Mouse (Mus musculus) hindbrain, postnatal 0 days (tissue): ENCODE results near the gene Ndst2. TPM values are rescaled to one million over a fixed set of nuclear protein-coding genes. Genes with fewer than 3 reads are reported as not detected.

Source experiments
- ATAC-seq: fragments of 200-750 bp; cut with Nextera tagmentation; 2 replicates; pipeline ENCODE4 v1.8.0; 2017; ENCODE audit warnings: mild to moderate bottlenecking, moderate TSS enrichment, moderate library complexity
- DNase-seq: peaks from one replicate; pipeline ENCODE4 v3.0.0-alpha.2; 2015; ENCODE audit warnings: low spot score
- H3K27ac ChIP-seq: fragments of 300-500 bp; sonication (generic); 2 replicates; pipeline ENCODE4 v1.5.1; 2014; ENCODE audit warnings: mild to moderate bottlenecking
- H3K27me3 ChIP-seq: fragments of 300-500 bp; sonication (generic); 2 replicates; pipeline ENCODE4 v1.6.1; 2014; ENCODE audit warnings: low read length, mixed read lengths; ENCODE audit not compliant: insufficient read depth
- H3K36me3 ChIP-seq: fragments of 300-500 bp; sonication (generic); 2 replicates; pipeline ENCODE4 v1.6.1; 2014; ENCODE audit warnings: low read length, mixed read lengths; ENCODE audit not compliant: insufficient read depth
- H3K4me1 ChIP-seq: fragments of 300-500 bp; sonication (generic); 2 replicates; pipeline ENCODE4 v1.6.1; 2014; ENCODE audit warnings: antibody characterized with exemption, low read length, mixed read lengths; ENCODE audit not compliant: insufficient read depth
- H3K4me2 ChIP-seq: fragments of 300-500 bp; sonication (generic); 2 replicates; pipeline ENCODE4 v1.6.1; 2014; ENCODE audit warnings: low read depth, mild to moderate bottlenecking, low read length, moderate library complexity, mixed read lengths
- H3K4me3 ChIP-seq: fragments of 300-500 bp; sonication (generic); 2 replicates; pipeline ENCODE4 v1.5.1; 2014; ENCODE audit warnings: low read length
- H3K9ac ChIP-seq: fragments of 300-500 bp; sonication (generic); replicated peaks from 2 replicates; pipeline ENCODE4 v1.6.1; 2014; ENCODE audit warnings: mild to moderate bottlenecking, low read length, moderate library complexity, mixed read lengths
- H3K9me3 ChIP-seq: fragments of 300-500 bp; sonication (generic); 2 replicates; pipeline ENCODE4 v1.6.1; 2016; ENCODE audit warnings: low read length, mixed read lengths
- CTCF ChIP-seq: IDR thresholded peaks from 2 replicates; pipeline ENCODE4 v1.5.1; 2016; ENCODE audit warnings: antibody characterized with exemption, control low read depth, low read depth
- WGBS: fragments of 180-500 bp; shearing (Covaris S2); extraction: QIAGEN DNeasy Blood & Tissue Kit; methylation state at CpG from one replicate; pipeline ENCODE4 v1.1.7; 2014; 5-methylcytosine and 5-hydroxymethylcytosine counted together
- polyA plus RNA-seq: library from polyadenylated mRNA; unstranded; fragments of >200 nt; fragmentation: Nextera tagmentation; extraction: Ambion mirVana; gene quantifications from 2 replicates; pipeline ENCODE4 v1.2.1, GENCODE M21; 2015
- total RNA-seq: library from RNA; depleted of rRNA; stranded (reverse); fragments of >200 nt; gene quantifications from 2 replicates; pipeline ENCODE4 v1.2.3, GENCODE M21; 2014; rRNA removed

The Ndst2 gene
- total RNA-seq (19.8 and 23.2 TPM in 2 replicates), polyA plus RNA-seq (12.4 and 16.7 TPM in 2 replicates)

DNA sequence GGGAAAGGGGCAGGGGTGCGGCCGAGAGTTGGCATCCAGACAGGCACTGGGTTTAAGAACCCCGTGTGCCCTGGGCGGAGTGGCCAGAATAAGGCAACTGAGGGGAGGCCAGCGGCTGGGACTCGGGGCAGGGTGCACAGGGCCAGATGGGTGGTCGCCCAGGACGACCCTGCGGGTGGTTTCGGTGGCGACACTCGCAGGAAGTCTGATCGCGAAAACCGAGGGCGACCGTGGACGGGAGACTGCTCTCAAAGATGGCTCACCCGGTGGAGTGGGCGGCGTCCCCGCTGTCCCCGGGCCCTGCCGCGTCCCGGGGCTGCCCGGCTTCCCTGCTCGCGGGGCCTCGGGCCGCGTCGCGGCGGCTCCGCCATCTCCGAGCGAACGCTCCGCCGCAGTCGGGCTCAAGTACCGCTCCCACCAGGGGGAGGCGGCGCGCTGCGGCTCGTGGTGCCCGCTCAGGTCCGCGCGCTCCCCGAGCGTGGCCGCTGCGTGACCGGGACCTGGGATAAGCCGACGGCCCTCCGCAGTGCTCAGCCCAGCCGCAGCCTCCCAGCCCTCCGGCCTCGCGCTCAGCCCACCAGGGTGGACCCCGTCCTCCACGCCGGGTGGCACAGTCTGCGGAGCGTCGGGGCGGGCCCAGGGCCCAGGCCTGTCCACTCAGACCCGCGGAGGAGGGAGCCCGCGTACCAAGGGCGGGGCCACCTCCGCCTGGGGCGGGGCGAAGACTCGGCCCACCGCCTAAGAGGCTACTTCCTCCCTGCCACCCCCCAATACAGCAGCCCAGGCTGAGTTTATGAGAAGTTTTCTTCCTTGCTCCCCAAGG, at the start of gene Ndst2:
Gene Ndst2 (minus strand): TSS at position 611 of the 823 bp plus-strand sequence.
- H3K9me3 ChIP-seq, result no peaks in the 10 kb centered on the region
- 0 out of 2 replicates have a peak, but pooled peaks have one; percentile 2 for TF ChIP-seq CTCF
- H3K4me2 ChIP-seq, result peak within 1 kb of the TSS; percentile 91
- WGBS, result under 1% methylated on average over 74 of the region's 81 CpGs
- no peaks in the 10 kb centered on the region for H3K27me3 ChIP-seq
- peak within 1 kb of the TSS; percentile 77 for H3K4me3 ChIP-seq
- peak within 1 kb of the TSS; percentile 90 for H3K9ac ChIP-seq
- H3K27ac ChIP-seq, result peak within 1 kb of the TSS; percentile 87
- peaks cover 31% of the 10 kb centered on the region for H3K36me3 ChIP-seq
- ATAC-seq (peak; percentile 98), DNase-seq (peak; percentile 94)
- H3K4me1 ChIP-seq, result no peaks in the 10 kb centered on the region

DNA sequence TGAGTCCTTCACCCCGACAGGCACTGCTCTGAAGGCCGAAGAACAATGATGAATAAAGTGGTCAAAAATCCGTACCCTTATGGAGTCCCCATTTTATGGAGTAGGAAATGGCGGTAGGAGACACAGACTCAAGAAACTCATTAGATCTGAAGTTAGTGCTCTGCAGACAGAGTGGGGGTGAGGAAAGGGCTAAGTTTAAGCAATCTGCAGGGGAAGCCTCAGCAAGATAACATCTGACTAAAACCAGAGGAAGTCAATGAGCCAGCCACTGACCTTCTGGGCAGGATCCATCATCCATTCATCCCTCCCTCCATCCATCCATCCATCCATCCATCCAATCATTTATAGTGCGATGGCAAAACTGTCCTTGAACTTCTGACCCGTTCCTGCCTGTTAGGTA, 49.2 kb upstream of the Ndst2 start:
- no peak for ATAC-seq
- WGBS, result 93% methylated on average over 6 of the region's 6 CpGs

DNA sequence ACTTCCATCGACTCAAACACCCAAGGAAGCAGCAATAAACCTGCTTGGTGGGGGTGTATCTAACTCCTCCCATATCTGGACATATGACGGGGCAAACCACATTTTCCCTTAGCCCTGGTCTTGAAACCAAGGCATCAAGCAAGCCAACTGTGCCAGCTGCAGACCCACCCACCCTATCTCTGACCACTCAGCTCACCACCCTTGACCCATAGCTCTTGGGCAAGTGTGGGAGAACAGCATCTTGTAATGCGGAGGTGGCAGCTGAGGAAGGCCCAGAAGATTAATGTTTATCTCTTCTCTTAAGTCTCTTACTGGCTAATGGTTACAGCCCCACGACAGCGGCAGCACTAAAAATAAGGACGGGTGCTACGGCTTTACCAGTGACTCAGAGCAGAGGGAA, 48.5 kb upstream of the Ndst2 start:
- TF ChIP-seq CTCF, result no peak
- H3K4me3 ChIP-seq, result no peak overlapping the region
- H3K27ac ChIP-seq, result no peak overlapping the region; the same call in 1 of the 2 replicates
- no peak overlapping the region for H3K4me2 ChIP-seq
- H3K9me3 ChIP-seq, result no peaks in the 10 kb centered on the region
- no peak overlapping the region for H3K9ac ChIP-seq
- peaks cover 6% of the 10 kb centered on the region; the same call in 1 of the 2 replicates for H3K4me1 ChIP-seq
- WGBS, result 88% methylated on average over 7 of the region's 7 CpGs
- 0 out of 2 replicates have a peak, but pooled peaks cover 18% of the 10 kb centered on the region for H3K36me3 ChIP-seq
- H3K27me3 ChIP-seq, result no peaks in the 10 kb centered on the region
- DNase-seq (no peak), ATAC-seq (no peak)

More for the DNA sequence above, 49.2 kb upstream of the Ndst2 start:
- Histone ChIP-seq H3K27me3 (no peaks in the 10 kb centered on the region), H3K27ac (no peak overlapping the region; the same call in 1 of the 2 replicates), H3K36me3 (peaks cover 20% of the 10 kb centered on the region; the same call in 1 of the 2 replicates), H3K9me3 (no peaks in the 10 kb centered on the region), H3K9ac (no peak overlapping the region), H3K4me3 (no peak overlapping the region), H3K4me2 (no peak overlapping the region), H3K4me1 (peaks cover 6% of the 10 kb centered on the region; the same call in 1 of the 2 replicates)
- no peak for DNase-seq
- no peak for TF ChIP-seq CTCF

DNA sequence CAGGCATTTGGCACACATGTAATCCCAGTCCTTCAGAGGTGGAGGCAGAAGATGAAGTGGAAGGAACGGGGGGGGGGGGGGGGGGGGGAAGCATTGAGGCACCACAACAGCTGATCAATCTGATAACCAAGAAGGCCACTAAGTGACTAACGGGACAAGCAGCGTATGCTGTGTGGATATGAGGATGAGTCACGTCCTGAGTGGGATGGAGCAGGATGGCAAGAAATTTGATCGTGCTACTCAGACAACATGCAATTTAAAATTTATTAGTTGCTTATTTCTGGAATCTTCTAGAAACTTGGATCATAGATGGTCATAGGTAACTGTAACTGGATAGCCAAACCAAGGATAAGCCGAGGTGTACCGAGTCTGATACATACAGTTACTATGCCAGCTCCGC, 45.9 kb upstream of the Ndst2 start:
- WGBS, result 94% methylated on average over 8 of the region's 8 CpGs
- Histone ChIP-seq H3K9ac (no peak overlapping the region), H3K4me1 (no peaks in the 10 kb centered on the region; the same call in 1 of the 2 replicates), H3K36me3 (0 out of 2 replicates have a peak, but pooled peaks cover 12% of the 10 kb centered on the region), H3K27ac (no peak overlapping the region), H3K4me3 (no peak overlapping the region), H3K27me3 (no peaks in the 10 kb centered on the region), H3K9me3 (no peaks in the 10 kb centered on the region), H3K4me2 (no peak overlapping the region)
- DNase-seq (no peak), ATAC-seq (no peak)
- no peak for TF ChIP-seq CTCF

DNA sequence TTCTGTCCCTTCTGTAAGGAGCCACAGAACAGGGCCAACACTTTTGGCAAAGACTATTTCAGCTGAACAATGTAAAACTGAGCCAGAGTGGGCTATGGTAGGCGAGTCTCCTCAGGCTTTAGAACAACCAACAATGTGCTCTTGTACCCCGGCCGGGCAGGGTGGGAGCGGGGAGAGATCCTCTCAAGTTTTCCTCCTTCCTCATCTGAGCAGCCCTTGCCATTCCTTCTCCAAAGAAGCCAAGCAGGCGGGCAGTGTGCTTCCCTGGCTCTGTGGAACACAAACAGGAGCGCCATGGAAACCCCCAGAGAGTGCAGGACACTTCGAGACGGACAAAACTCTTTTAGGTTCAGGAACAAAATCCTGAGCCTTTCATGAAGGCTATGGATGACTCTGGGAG, 44.1 kb upstream of the Ndst2 start:
- Histone ChIP-seq H3K9ac (no peak overlapping the region), H3K36me3 (0 out of 2 replicates have a peak, but pooled peaks cover 12% of the 10 kb centered on the region), H3K4me1 (peaks cover 7% of the 10 kb centered on the region; the same call in 1 of the 2 replicates), H3K27ac (peak overlapping the region; percentile 78), H3K9me3 (no peaks in the 10 kb centered on the region), H3K4me2 (no peak overlapping the region), H3K27me3 (no peaks in the 10 kb centered on the region), H3K4me3 (no peak overlapping the region)
- DNase-seq (peak; percentile 66), ATAC-seq (peak; percentile 93)
- 57% methylated on average over 8 of the region's 8 CpGs for WGBS
- no peak for TF ChIP-seq CTCF

DNA sequence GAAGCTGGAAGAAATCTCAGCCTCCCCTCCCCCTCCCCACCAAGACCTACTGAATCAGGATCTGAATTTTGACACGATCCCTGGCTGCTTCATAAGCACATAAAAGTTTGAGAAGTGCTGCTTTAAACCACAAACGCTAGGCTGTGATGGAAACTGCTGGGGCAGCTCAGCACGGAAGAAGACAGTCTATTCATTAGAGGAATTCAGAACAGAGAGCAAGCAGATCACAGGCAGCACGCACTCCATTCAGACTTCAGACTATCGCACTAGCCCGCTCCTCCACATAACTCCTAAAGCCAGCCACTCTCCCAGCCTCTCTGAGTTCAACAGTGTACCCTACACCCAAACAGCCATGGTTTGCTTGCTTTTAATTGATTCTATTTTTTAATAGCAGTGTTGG, 41.3 kb upstream of the Ndst2 start:
- Histone ChIP-seq H3K36me3 (peaks cover 4% of the 10 kb centered on the region; the same call in 1 of the 2 replicates), H3K27ac (peak overlapping the region; percentile 11; the same call in 1 of the 2 replicates), H3K27me3 (no peaks in the 10 kb centered on the region), H3K4me1 (peaks cover 10% of the 10 kb centered on the region), H3K4me3 (no peak overlapping the region), H3K4me2 (no peak overlapping the region), H3K9ac (no peak overlapping the region), H3K9me3 (no peaks in the 10 kb centered on the region)
- ATAC-seq (no peak), DNase-seq (peak; percentile 36)
- WGBS, result 14% methylated on average over 6 of the region's 6 CpGs
- TF ChIP-seq CTCF, result no peak
